Mouse (Mus musculus): Measurements from ENCODE around the gene Mbnl2. TPM values are rescaled to one million over a fixed set of nuclear protein-coding genes. Genes with fewer than 3 reads are reported as not detected.

The Mbnl2 gene
- polyA plus RNA-seq, 1 experiment from 2014 or later = 18.7 TPM

GRCm38 (mm10) chr14:120292617-120293195 is 17.2 kb downstream of the Mbnl2 start:
- H3K36me3 ChIP-seq (ENCODE audit: poor library complexity, severe bottlenecking) = no peaks in the 10 kb centered on the region; the same call in 1 of the 2 replicates
- no peaks in the 10 kb centered on the region for H3K27me3 ChIP-seq
- WGBS = 75% methylated on average over 6 of the region's 6 CpGs
- no peaks in the 10 kb centered on the region for H3K9me3 ChIP-seq (replicated peaks)
- H3K27ac ChIP-seq = no peak overlapping the region
- no peak for ATAC-seq
- no peak overlapping the region for H3K4me2 ChIP-seq
- H3K9ac ChIP-seq = no peak overlapping the region
- H3K4me3 ChIP-seq = no peak overlapping the region
- peaks cover 11% of the 10 kb centered on the region for H3K4me1 ChIP-seq

DNA sequence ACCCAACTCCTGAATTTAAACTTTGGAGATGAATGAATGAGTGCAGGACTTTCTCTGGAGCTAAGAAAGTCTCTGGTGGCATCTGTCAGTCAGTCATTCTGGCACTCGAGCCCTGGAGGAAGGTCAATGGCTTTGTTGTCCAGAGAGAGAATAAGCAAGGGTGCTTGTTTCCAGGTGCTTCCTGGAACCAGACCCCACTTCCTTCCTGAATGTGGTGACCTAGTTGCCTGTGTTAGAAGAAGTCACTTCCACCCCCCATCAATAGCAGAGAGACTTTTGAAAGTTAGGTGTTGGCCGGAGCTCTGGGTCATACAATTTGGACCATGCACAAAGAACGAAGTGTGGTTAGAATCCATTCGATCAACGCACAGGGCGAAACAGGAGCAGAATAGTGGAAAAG is 19.0 kb downstream of the Mbnl2 start:
- Histone ChIP-seq H3K4me1 (peaks cover 9% of the 10 kb centered on the region), H3K9me3 (replicated peaks) (no peaks in the 10 kb centered on the region), H3K4me3 (no peak overlapping the region), H3K27ac (no peak overlapping the region), H3K9ac (no peak overlapping the region), H3K4me2 (no peak overlapping the region), H3K27me3 (no peaks in the 10 kb centered on the region), H3K36me3 (ENCODE audit: poor library complexity, severe bottlenecking) (no peaks in the 10 kb centered on the region; the same call in 1 of the 2 replicates)
- no peak for ATAC-seq
- WGBS = 91% methylated on average over 6 of the region's 6 CpGs

- ATAC-seq = no peak
- no peaks in the 10 kb centered on the region for H3K9me3 ChIP-seq (replicated peaks)
- H3K4me2 ChIP-seq = no peak overlapping the region
- WGBS = 85% methylated on average over 13 of the region's 13 CpGs
- H3K9ac ChIP-seq = no peak overlapping the region
- H3K4me3 ChIP-seq = no peak overlapping the region
- H3K27me3 ChIP-seq = no peaks in the 10 kb centered on the region
- no peaks in the 10 kb centered on the region; the same call in 1 of the 2 replicates for H3K36me3 ChIP-seq (ENCODE audit: poor library complexity, severe bottlenecking)
- peaks cover 9% of the 10 kb centered on the region for H3K4me1 ChIP-seq
- no peak overlapping the region for H3K27ac ChIP-seq
These were observed 20.1 kb downstream of the Mbnl2 start for GRCm38 (mm10) chr14:120295355-120296220.

DNA sequence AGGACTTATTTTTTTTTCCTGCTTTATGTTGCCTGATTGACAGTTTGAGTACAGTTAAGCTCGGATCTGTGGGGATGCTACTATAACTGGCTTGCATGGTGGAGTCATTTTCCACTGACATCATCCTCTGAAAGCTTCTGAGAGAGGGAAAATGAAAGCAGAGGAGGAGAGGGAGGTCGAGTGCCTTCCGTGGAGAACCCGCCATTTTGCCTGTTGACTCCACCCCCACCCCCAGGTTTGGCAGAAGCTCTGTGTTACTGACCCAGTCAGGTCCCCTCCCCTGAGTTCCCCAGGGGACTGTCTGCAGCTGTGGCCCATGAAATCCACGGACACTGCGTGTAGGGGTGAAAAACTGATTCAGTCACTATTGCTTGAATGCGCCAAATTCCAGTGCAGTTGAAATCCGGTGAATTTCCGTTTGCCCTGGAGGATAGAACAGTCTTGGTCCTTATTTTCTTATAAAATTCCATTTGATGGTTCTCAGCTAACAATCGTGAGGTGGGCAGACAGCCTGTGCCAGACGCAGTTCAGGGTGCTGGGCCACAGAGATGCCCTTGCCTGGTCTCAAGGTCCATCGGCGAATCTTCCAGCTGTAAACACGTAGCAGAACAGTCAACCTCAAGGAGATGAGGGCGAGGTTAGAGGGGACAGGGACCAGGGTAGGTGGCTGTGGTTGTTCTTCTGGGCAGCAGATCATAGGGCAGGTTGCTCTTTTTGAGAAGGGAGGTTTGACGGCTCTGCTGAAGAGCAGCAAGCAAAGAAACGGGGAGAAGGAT is 20.9 kb downstream of the Mbnl2 start:
- no peaks in the 10 kb centered on the region for H3K27me3 ChIP-seq
- 77% methylated on average over 17 of the region's 17 CpGs for WGBS
- no peak overlapping the region for H3K27ac ChIP-seq
- H3K9me3 ChIP-seq (replicated peaks) = no peaks in the 10 kb centered on the region
- ATAC-seq = no peak
- no peak overlapping the region for H3K4me3 ChIP-seq
- no peaks in the 10 kb centered on the region for H3K36me3 ChIP-seq (ENCODE audit: poor library complexity, severe bottlenecking)
- H3K9ac ChIP-seq = no peak overlapping the region
- no peak overlapping the region for H3K4me2 ChIP-seq
- H3K4me1 ChIP-seq = peaks cover 9% of the 10 kb centered on the region

DNA sequence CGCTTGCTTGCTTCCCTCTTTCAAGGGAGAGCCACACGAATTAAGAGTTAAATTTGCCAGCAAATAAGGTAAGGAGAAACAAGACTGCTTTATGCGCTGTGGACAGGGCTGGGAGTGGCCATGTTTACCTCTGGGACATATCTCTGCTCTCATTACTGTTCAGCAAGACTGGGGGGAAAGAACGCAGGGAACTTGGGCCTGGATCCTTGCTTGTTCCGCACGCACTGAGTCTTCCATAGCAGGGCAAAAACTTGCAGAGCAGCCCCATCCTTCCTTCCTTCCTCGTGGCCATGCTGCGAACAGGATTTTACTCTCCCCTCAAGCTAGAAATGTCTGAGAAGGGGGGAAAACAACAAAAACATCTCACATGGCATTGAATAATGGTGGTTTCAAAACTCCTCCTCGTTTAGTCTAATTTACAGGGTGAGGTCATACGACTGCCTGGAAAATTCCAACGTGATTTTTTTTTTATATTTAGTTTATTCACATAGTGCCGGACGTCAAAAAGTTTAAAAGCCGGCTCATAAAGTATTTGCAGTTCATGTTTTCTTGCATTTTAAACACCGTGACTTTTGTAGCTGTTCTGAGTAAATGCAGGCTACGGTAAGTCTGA is 21.8 kb downstream of the Mbnl2 start:
- no peaks in the 10 kb centered on the region for H3K9me3 ChIP-seq (replicated peaks)
- no peak overlapping the region for H3K4me3 ChIP-seq
- H3K4me1 ChIP-seq = peaks cover 9% of the 10 kb centered on the region
- H3K27ac ChIP-seq = no peak overlapping the region
- ATAC-seq = no peak
- no peak overlapping the region for H3K4me2 ChIP-seq
- 46% methylated on average over 16 of the region's 16 CpGs for WGBS
- H3K9ac ChIP-seq = no peak overlapping the region
- H3K27me3 ChIP-seq = no peaks in the 10 kb centered on the region
- no peaks in the 10 kb centered on the region for H3K36me3 ChIP-seq (ENCODE audit: poor library complexity, severe bottlenecking)

- no peaks in the 10 kb centered on the region for H3K9me3 ChIP-seq (replicated peaks)
- H3K4me1 ChIP-seq = peaks cover 11% of the 10 kb centered on the region
- 76% methylated on average over 6 of the region's 6 CpGs for whole genome bisulfite sequencing
These were observed 22.4 kb downstream of the Mbnl2 start for GRCm38 (mm10) chr14:120297833-120298232.

DNA sequence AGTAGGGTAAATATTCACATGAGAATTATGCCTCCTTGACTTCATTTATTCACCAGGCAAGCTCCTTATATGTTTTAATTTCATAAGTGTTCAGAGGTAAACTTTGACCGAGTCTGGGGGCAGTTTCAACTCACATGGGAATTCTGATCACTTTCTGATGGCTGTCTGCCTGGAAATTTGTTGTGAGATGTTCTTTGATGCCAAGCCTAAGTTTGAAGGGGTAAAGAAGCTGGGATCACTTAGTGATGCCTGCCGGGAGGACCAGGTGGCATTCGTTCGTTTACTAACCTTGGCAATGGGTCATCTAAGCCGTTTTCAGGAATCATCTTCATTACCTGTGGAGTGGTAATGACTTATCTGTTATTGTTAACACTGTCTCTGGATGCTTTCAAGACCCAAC is 23.0 kb downstream of the Mbnl2 start:
- 92% methylated on average over 5 of the region's 5 CpGs for WGBS
- H3K27me3 ChIP-seq = no peaks in the 10 kb centered on the region
- ATAC-seq = no peak

More at GRCm38 (mm10) chr14:120297833-120298232, 22.4 kb downstream of the Mbnl2 start:
- no peak overlapping the region for H3K9ac ChIP-seq
- H3K27ac ChIP-seq = no peak overlapping the region
- no peaks in the 10 kb centered on the region for H3K36me3 ChIP-seq (ENCODE audit: poor library complexity, severe bottlenecking)
- no peaks in the 10 kb centered on the region for H3K27me3 ChIP-seq
- H3K4me2 ChIP-seq = no peak overlapping the region
- H3K4me3 ChIP-seq = no peak overlapping the region
- ATAC-seq = no peak

DNA sequence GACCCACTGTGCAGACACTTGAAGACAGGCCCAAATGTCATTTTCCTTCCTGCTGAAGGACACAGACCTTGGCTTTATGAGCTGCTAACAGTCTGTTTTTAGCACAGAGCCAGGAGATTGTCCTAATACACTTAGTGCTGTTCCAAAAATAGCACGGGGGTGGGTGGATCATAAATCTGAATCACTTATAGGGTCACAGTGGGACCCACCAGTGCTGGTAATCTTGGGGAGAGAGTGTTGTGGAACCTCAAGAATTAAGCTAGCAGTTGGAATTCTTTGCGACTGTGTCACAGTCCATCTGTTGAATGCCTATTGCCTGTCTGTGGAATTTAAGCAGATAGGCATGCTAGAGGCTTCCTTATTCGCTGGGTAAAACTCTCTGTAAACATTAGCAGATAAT is 24.2 kb downstream of the Mbnl2 start:
- WGBS = 85% methylated on average over 3 of the region's 3 CpGs
- no peaks in the 10 kb centered on the region for H3K36me3 ChIP-seq (ENCODE audit: poor library complexity, severe bottlenecking)
- no peaks in the 10 kb centered on the region for H3K9me3 ChIP-seq (replicated peaks)
- no peak for ATAC-seq
- peaks cover 18% of the 10 kb centered on the region for H3K4me1 ChIP-seq
- H3K27me3 ChIP-seq = no peaks in the 10 kb centered on the region
- H3K4me3 ChIP-seq = no peak overlapping the region
- no peak overlapping the region for H3K27ac ChIP-seq
- H3K4me2 ChIP-seq = no peak overlapping the region
- no peak overlapping the region for H3K9ac ChIP-seq

More for the DNA sequence above, 23.0 kb downstream of the Mbnl2 start:
- Histone ChIP-seq H3K9me3 (replicated peaks) (no peaks in the 10 kb centered on the region), H3K4me1 (peaks cover 17% of the 10 kb centered on the region), H3K36me3 (ENCODE audit: poor library complexity, severe bottlenecking) (no peaks in the 10 kb centered on the region), H3K9ac (no peak overlapping the region), H3K27ac (no peak overlapping the region), H3K4me3 (no peak overlapping the region), H3K4me2 (no peak overlapping the region)

DNA sequence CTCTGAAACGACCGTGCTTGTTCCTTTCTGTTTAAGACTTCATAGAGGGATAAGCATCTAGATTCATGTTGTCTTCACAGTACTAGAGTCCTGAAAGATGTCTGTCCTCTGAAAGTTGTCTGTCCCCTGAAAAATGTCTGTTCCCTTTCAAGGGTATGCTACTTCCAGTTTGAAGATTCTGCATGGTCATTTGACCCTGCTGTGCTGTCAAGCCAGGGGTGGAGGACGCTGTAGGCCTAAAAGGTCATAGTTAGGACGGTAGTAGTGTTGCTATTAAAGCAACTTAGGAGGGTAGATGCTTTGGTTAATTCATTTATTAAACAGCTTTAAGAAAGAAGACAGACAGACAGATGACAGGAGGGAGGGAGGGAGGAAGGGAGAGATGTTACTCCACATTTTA is 24.7 kb downstream of the Mbnl2 start:
- no peak for ATAC-seq
- Histone ChIP-seq H3K9ac (no peak overlapping the region), H3K4me2 (no peak overlapping the region), H3K27ac (no peak overlapping the region), H3K9me3 (replicated peaks) (no peaks in the 10 kb centered on the region), H3K4me3 (no peak overlapping the region), H3K4me1 (peaks cover 18% of the 10 kb centered on the region), H3K27me3 (no peaks in the 10 kb centered on the region), H3K36me3 (ENCODE audit: poor library complexity, severe bottlenecking) (no peaks in the 10 kb centered on the region)
- WGBS = 88% methylated on average over 4 of the region's 4 CpGs

- Histone ChIP-seq H3K9me3 (replicated peaks) (no peaks in the 10 kb centered on the region), H3K4me1 (peaks cover 18% of the 10 kb centered on the region), H3K27ac (no peak overlapping the region), H3K36me3 (ENCODE audit: poor library complexity, severe bottlenecking) (no peaks in the 10 kb centered on the region), H3K4me2 (no peak overlapping the region), H3K27me3 (no peaks in the 10 kb centered on the region), H3K4me3 (no peak overlapping the region), H3K9ac (no peak overlapping the region)
- WGBS = 90% methylated on average over 4 of the region's 4 CpGs
- no peak for ATAC-seq
These were observed 25.3 kb downstream of the Mbnl2 start for GRCm38 (mm10) chr14:120300814-120301213.

DNA sequence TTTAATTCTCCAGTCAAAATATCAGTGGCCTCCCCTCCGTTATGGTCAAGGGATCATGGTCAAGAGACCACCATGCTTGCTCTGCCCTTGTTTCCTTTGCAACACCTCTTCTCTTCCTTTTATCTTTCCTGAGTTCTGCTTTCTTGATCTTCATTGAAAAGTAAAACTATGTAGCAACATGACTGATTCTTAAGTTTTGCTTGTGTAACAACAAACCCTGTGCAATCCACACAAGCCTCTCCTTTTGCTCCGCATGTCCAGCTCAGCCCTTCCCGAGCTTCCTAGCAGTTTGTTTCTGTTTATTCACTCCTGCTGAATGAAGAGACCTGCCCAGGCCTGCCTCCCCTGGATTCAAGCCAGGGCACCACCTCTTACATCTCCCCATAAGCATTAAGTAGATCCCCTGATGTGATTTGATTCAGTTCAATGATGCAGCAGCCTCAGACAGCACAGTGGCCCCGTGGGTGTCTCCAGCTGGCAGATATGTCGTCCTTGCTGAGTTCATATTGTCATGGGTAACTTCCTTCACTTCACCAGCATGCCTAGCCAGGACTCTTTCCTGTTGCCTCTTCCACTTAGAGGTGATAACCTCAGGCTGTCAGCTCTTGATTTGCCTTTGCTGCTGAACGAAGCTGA is 27.6 kb downstream of the Mbnl2 start:
- Histone ChIP-seq H3K36me3 (ENCODE audit: poor library complexity, severe bottlenecking) (no peaks in the 10 kb centered on the region), H3K4me1 (peaks cover 19% of the 10 kb centered on the region), H3K27ac (no peak overlapping the region; the same call in 1 of the 2 replicates), H3K9ac (no peak overlapping the region), H3K4me3 (no peak overlapping the region), H3K27me3 (no peaks in the 10 kb centered on the region), H3K4me2 (no peak overlapping the region; the same call in 1 of the 2 replicates), H3K9me3 (replicated peaks) (no peaks in the 10 kb centered on the region)
- ATAC-seq = 0 out of 2 replicates have a peak, but pooled peaks have one; percentile 27
- WGBS = 24% methylated on average over 6 of the region's 6 CpGs
